Mouse (Mus musculus) mammary gland, adult 2 months (tissue): ENCODE data around the gene Angptl2. TPM values are rescaled to one million over a fixed set of nuclear protein-coding genes. Genes with fewer than 3 reads are reported as not detected.

Experiments
- polyA plus RNA-seq: library from polyadenylated mRNA; depleted of rRNA; stranded (reverse); fragments of >200 nt; gene quantifications from 2 replicates; pipeline ENCODE4 v1.2.3, GENCODE M21; 2012; ENCODE audit warnings: low replicate concordance; rRNA removed

The Angptl2 gene
- polyA plus RNA-seq, result 223 and 294 TPM in 2 replicates

GRCm38 (mm10) chr2:33215700-33216509 is at the start of gene Angptl2:
TSS of gene Angptl2 (plus strand) at chr2:33216069.

Other genes starting within 250 kb of the Angptl2 start
- gene Slc2a8, start 234.0 kb upstream of the Angptl2 start, polyA plus RNA-seq, result 47.6 and 142 TPM in 2 replicates
- gene Garnl3, start 84.4 kb upstream of the Angptl2 start, polyA plus RNA-seq, result 7.4 and 11.3 TPM in 2 replicates
- gene Ralgps1, start 155.4 kb downstream of the Angptl2 start, polyA plus RNA-seq, result 4.7 and 5.5 TPM in 2 replicates
- gene Zbtb34, start 215.3 kb downstream of the Angptl2 start, polyA plus RNA-seq, result 8.7 and 9.7 TPM in 2 replicates